Comparison of ENCODE assay signal across 27 mouse cellular contexts in genomic region chr6:72916330-72916729, GRCm38 (mm10).
"Had no signal": no experiment of that assay in that cellular context is flagged by ENCODE, and none has a peak within 500 bp of the region (broad histone marks: within the 10 kb centered on the region; RNA-seq: fewer than 3 reads in every experiment).

No protein-coding gene starts in this region.

- H3K27ac ChIP-seq: gastrocnemius, adult 2 months; heart, embryonic 10.5 days; hindbrain, embryonic 10.5 days; hindbrain, embryonic 12.5 days; hindbrain, embryonic 14.5 days; intestine, embryonic 15.5 days; layer of hippocampus, adult 2 months; limb, embryonic 13.5 days; limb, embryonic 15.5 days; liver, embryonic 12.5 days; liver, embryonic 14.5 days had no signal

- H3K9me3 ChIP-seq: heart, embryonic 10.5 days; heart, embryonic 12.5 days; hindbrain, embryonic 10.5 days; hindbrain, embryonic 12.5 days; intestine, embryonic 15.5 days; limb, embryonic 15.5 days; liver, embryonic 12.5 days had no signal

- DNase-seq: gastrocnemius, adult 2 months; gastrocnemius, postnatal 10 days; gastrocnemius, postnatal 36 days; heart, adult 18-20 months; heart, postnatal 10 days; heart, postnatal 4 days; kidney, adult 18-20 months; kidney, adult 8-10 months; kidney, postnatal 10 days; kidney, postnatal 25 days; kidney, postnatal 4 days; layer of hippocampus, postnatal 36 days; left cerebral cortex, postnatal 4 days had no signal

- ATAC-seq: hindbrain, embryonic 16.5 days; inflammation-experienced regulatory T-cells, adult 6 months; intestine, embryonic 15.5 days; intestine, postnatal 0 days; liver, embryonic 12.5 days had no signal

- H3K36me3 ChIP-seq: heart, embryonic 10.5 days; heart, embryonic 12.5 days; hindbrain, embryonic 10.5 days; hindbrain, embryonic 12.5 days; intestine, embryonic 15.5 days; limb, embryonic 13.5 days; limb, embryonic 15.5 days; liver, embryonic 12.5 days had no signal

- H3K9ac ChIP-seq: heart, embryonic 12.5 days; hindbrain, embryonic 12.5 days; hindbrain, embryonic 14.5 days; intestine, embryonic 15.5 days; limb, embryonic 13.5 days; limb, embryonic 15.5 days; liver, embryonic 12.5 days; liver, embryonic 14.5 days had no signal

- H3K4me1 ChIP-seq: heart, embryonic 10.5 days; heart, embryonic 12.5 days; hindbrain, embryonic 10.5 days; hindbrain, embryonic 12.5 days; intestine, embryonic 15.5 days; limb, embryonic 13.5 days; limb, embryonic 15.5 days; liver, embryonic 12.5 days had no signal

- H3K4me3 ChIP-seq: gastrocnemius, adult 2 months; heart, embryonic 10.5 days; heart, embryonic 12.5 days; hindbrain, embryonic 10.5 days; hindbrain, embryonic 12.5 days; intestine, embryonic 15.5 days; layer of hippocampus, adult 2 months; limb, embryonic 13.5 days; limb, embryonic 15.5 days; liver, embryonic 12.5 days had no signal

- H3K4me2 ChIP-seq: heart, embryonic 12.5 days; hindbrain, embryonic 12.5 days; hindbrain, embryonic 14.5 days; intestine, embryonic 15.5 days; limb, embryonic 13.5 days; limb, embryonic 15.5 days; liver, embryonic 12.5 days had no signal

- H3K27me3 ChIP-seq: heart, embryonic 12.5 days; hindbrain, embryonic 12.5 days; intestine, embryonic 15.5 days; limb, embryonic 13.5 days; limb, embryonic 15.5 days; liver, embryonic 12.5 days had no signal
